9 mouse cellular contexts compared by ENCODE assay signal in the genomic region with DNA sequence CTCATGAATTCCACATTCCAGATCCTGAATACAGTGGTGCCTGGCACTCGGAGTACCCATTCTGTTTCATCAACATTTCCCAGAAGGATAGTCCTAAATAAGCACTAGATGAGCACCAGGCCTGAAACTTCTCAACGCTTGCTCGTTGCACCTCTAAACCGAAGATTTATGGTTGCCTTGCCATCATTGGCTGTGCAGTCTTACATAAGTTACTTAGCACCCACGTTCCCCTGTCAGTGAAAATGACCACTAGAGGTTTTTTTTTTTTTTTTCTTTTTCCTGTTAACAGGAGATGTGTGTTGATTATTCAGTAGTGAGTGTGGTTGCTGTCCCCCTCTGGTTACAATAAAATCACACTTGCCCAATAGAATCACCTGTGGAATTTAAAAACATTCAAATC. TPM values are rescaled to one million over a fixed set of nuclear protein-coding genes. Genes with fewer than 3 reads are reported as not detected.
DNase-seq lines count a peak whose midpoint lies in the region; ATAC-seq and TF ChIP-seq lines count a peak whose summit lies in the region.
"Had no signal": no experiment of that assay in that cellular context is flagged by ENCODE, and none has a peak within 500 bp of the region (broad histone marks: within the 10 kb centered on the region; RNA-seq: fewer than 3 reads in every experiment).

No protein-coding gene starts in this region.

- 77% methylated on average over 5 of the region's 5 CpGs for whole genome bisulfite sequencing in heart, adult 2 months
- WGBS in heart, postnatal 0 days: 73% methylated on average over 5 of the region's 5 CpGs
- WGBS in liver, embryonic 15.5 days (ENCODE audit: insufficient replicate concordance): 51% methylated on average over 5 of the region's 5 CpGs

- H3K4me3 ChIP-seq in heart, adult 2 months: no peak overlapping the region; the same call in 1 of the 2 replicates
- peak overlapping the region; percentile 62 for H3K4me3 ChIP-seq in heart, postnatal 0 days (ENCODE audit: low read depth, low read length)
- no peak overlapping the region for H3K4me3 ChIP-seq in liver, embryonic 15.5 days (replicated peaks)

- H3K9me3 ChIP-seq in heart, postnatal 0 days (replicated peaks; ENCODE audit: control insufficient read depth, low read length): no peaks in the 10 kb centered on the region
- H3K9me3 ChIP-seq in liver, embryonic 15.5 days (replicated peaks): no peaks in the 10 kb centered on the region

- H3K4me2 ChIP-seq in heart, postnatal 0 days (ENCODE audit: low read depth, low read length): peak overlapping the region; percentile 92
- peak overlapping the region; percentile 84 for H3K4me2 ChIP-seq in liver, embryonic 15.5 days

- intact Hi-C loops in heart, adult 2 months (cut with DNase I): loop anchor here (5.0 to 10.0 kb wide), 2 partner anchors 224 to 336 kb away; partner anchors contain the start of genes Ankmy2, Bzw2 and Tspan13
- intact Hi-C loops in heart, postnatal 14 days (cut with DNase I): loop anchor here (10.0 kb wide), 1 partner anchor 294 kb away; no protein-coding TSS in a partner anchor

- H3K36me3 ChIP-seq in heart, adult 2 months (ENCODE audit: control insufficient read depth, insufficient read depth, low read length): peaks cover 5% of the 10 kb centered on the region
- H3K36me3 ChIP-seq in heart, postnatal 0 days (replicated peaks; ENCODE audit: control insufficient read depth, insufficient read depth, low read length): no peaks in the 10 kb centered on the region
- no peaks in the 10 kb centered on the region for H3K36me3 ChIP-seq in liver, embryonic 15.5 days (replicated peaks)
- H3K36me3 ChIP-seq: G1E had no signal

- no peaks in the 10 kb centered on the region for H3K27me3 ChIP-seq in heart, adult 2 months (ENCODE audit: control insufficient read depth, insufficient read depth, low read length)
- no peaks in the 10 kb centered on the region for H3K27me3 ChIP-seq in heart, postnatal 0 days (ENCODE audit: control insufficient read depth, insufficient read depth, low read length)
- H3K27me3 ChIP-seq in liver, embryonic 15.5 days: no peaks in the 10 kb centered on the region

- no peak for TF ChIP-seq POLR2A in heart, adult 2 months (IDR thresholded peaks at IDR 0.05; ENCODE audit: insufficient read depth, low read depth, low read length)

- H3K4me1 ChIP-seq in heart, adult 2 months (ENCODE audit: control insufficient read depth, insufficient read depth, low read length): peaks cover 3% of the 10 kb centered on the region
- peaks cover 11% of the 10 kb centered on the region; the same call in 1 of the 2 replicates for H3K4me1 ChIP-seq in heart, postnatal 0 days (ENCODE audit: control insufficient read depth, insufficient read depth)
- H3K4me1 ChIP-seq in liver, embryonic 15.5 days (replicated peaks): peaks cover 15% of the 10 kb centered on the region

- no peak for DNase-seq in heart, adult 2 months
- DNase-seq in heart, postnatal 14 days: no peak
- peak; percentile 64 for DNase-seq in MN1 (ENCODE audit: low spot score)
- no peak for DNase-seq in heart, postnatal 0 days (ENCODE audit: low spot score)
- DNase-seq in spleen, postnatal 14 days (ENCODE audit: low spot score in 2 of 2): no peak
- DNase-seq in thymus, postnatal 36 days: no peak
- no peak for DNase-seq in adrenal gland, postnatal 10 days

- TF ChIP-seq CTCF in heart, adult 2 months (IDR thresholded peaks at IDR 0.05): 0 out of 2 replicates have a peak, but pooled peaks have one; percentile 7
- TF ChIP-seq CTCF in heart, postnatal 0 days (IDR thresholded peaks at IDR 0.05; ENCODE audit: low read depth): no peak

- no peak for ATAC-seq in heart, postnatal 0 days (ENCODE audit: insufficient read depth, low read depth)
- no peak for ATAC-seq in liver, embryonic 15.5 days (ENCODE audit: insufficient read depth)

- no peak for TF ChIP-seq EP300 in heart, adult 2 months (IDR thresholded peaks at IDR 0.05; ENCODE audit: insufficient read depth, low read depth, low read length)
- TF ChIP-seq EP300 in heart, postnatal 0 days (IDR thresholded peaks at IDR 0.05; ENCODE audit: low read depth): no peak

- no peaks in the 10 kb centered on the region for H3K79me2 ChIP-seq in heart, adult 2 months (replicated peaks; ENCODE audit: control insufficient read depth, insufficient read depth, low read length)

- H3K27ac ChIP-seq in heart, adult 2 months: peak overlapping the region; percentile 97
- H3K27ac ChIP-seq in heart, postnatal 0 days (ENCODE audit: low read depth): peak overlapping the region; percentile 98; the same call in 1 of the 2 replicates
- no peak overlapping the region for H3K27ac ChIP-seq in liver, embryonic 15.5 days (replicated peaks)

- H3K9ac ChIP-seq in heart, adult 2 months (ENCODE audit: low read depth, low read length): no peak overlapping the region
- H3K9ac ChIP-seq in heart, postnatal 0 days (replicated peaks; ENCODE audit: low read depth, low read length): no peak overlapping the region; the same call in 1 of the 2 replicates
- no peak overlapping the region; the same call in 1 of the 2 replicates for H3K9ac ChIP-seq in liver, embryonic 15.5 days

RNA-seq across cellular contexts. Expression of gene Ispd, which starts 0.4 kb away (rescaled TPM):
- total RNA-seq in heart, adult 2 months (2021): 1 to 10 TPM; 4.4 to 5.1 TPM
- 2.0 TPM in 2 replicates for polyA plus RNA-seq in heart, adult 2 months (2012; rRNA removed)
- 1 to 10 TPM; 6.7 to 7.0 TPM for total RNA-seq in heart, postnatal 14 days (2021)
- 6.6 and 11.7 TPM in 2 replicates for total RNA-seq in heart, postnatal 0 days (2014; rRNA removed; ENCODE audit: low replicate concordance)
- 8.2 and 8.5 TPM in 2 replicates for polyA plus RNA-seq in heart, postnatal 0 days (2015; fragmentation: Nextera tagmentation; extraction: Ambion mirVana)
- polyA plus RNA-seq in liver, embryonic 15.5 days (2015; fragmentation: Nextera tagmentation; extraction: Ambion mirVana): 1.8 and 1.9 TPM in 2 replicates
- 1 to 10 TPM; 7.4 to 8.6 TPM for total RNA-seq in adrenal gland, postnatal 10 days (2021)

RNA-seq across cellular contexts. Expression of gene D630036H23Rik, which starts 1.2 kb away (rescaled TPM):
- 1 to 10 TPM; 1.2 to 1.3 TPM for total RNA-seq in heart, adult 2 months (2021)
- polyA plus RNA-seq in heart, adult 2 months (2012; rRNA removed): 0.26 and 0.59 TPM in 2 replicates
- total RNA-seq in heart, postnatal 14 days (2021): 1 to 10 TPM in 1 of 2 experiments, under 1 TPM in 1; 0.95 to 1.6 TPM
- total RNA-seq in heart, postnatal 0 days (2014; rRNA removed; ENCODE audit: low replicate concordance): 4.7 TPM in 1 of 2 replicates, not detected in the other
- 2.7 and 3.0 TPM in 2 replicates for polyA plus RNA-seq in heart, postnatal 0 days (2015; fragmentation: Nextera tagmentation; extraction: Ambion mirVana)
- polyA plus RNA-seq in liver, embryonic 15.5 days (2015; fragmentation: Nextera tagmentation; extraction: Ambion mirVana): 0.41 TPM in 1 of 2 replicates, not detected in the other
- total RNA-seq in adrenal gland, postnatal 10 days (2021): 1 to 10 TPM; 1.1 to 1.3 TPM
